Mouse (Mus musculus) ovary, postnatal 10 days (tissue): ENCODE results near the gene Specc1.

Source experiments
- DNase-seq: peaks from one replicate; pipeline ENCODE4 v3.0.0; 2022; ENCODE audit warnings: low spot score

Specc1 gene

DNA sequence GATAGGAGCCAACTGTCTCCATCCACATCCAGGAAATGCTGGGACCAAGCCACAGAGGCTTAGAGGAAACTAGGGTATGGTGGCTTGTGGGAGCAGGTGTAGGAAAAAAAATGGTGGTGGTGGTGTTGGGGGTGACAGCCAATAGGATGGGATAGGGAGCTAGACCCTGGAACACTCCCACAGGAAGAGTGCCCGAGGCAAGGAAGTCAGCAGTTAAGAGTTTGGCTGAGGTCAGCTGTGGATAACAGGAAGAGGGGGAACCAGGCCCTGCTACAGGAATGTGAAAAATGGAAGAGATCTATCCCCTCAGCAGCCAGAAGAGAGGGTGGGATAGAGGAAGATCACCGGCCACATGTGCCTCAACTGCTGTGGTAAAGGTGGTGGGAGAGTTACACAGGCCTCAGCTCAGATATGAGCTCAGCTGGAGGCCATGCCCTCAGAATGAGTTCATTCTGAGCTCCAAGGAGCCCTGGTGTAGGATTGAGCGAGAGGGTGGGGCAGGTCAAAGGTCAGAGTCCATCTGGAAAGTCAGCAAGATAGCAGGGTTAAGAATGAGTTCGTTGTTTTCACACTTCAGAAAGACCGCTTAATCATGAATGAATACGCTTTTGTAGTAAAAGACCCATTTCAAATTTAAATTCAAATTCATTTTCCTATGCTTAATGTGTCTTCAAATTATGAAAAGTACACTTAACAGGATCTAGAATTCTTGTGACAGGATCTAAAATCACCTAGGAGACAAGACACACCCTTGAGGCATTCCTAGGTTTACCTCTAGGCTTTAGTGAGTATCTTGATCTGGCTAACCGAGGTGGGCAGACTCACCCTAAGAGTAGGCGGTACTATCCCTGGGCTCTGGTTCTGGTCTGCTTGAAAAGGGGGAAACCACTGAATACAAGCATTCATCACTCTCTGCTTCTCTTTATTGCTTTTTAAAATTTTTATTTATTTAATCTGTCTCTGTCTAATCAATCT is 94.1 kb downstream of the Specc1 start:
- no peak for DNase-seq

DNA sequence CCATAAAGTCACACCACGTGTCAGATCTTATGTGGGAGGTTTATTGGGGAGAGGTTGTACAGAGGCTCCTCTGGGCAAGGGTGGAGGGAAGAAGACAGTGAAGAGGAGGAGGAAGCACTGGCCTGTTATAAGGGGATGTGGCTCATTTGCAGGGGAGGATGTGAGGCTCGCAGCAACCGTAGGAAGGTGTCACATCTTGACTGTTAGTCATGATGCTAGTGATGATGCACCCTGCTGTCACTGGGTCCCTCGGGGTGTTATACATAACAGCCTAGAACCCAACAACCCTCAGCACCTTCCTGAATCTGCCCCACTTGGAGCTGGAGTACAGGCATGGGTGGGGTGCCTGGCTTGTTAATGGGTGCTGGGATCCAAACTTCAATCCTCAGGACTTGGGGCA is 94.9 kb downstream of the Specc1 start:
- DNase-seq = no peak

DNA sequence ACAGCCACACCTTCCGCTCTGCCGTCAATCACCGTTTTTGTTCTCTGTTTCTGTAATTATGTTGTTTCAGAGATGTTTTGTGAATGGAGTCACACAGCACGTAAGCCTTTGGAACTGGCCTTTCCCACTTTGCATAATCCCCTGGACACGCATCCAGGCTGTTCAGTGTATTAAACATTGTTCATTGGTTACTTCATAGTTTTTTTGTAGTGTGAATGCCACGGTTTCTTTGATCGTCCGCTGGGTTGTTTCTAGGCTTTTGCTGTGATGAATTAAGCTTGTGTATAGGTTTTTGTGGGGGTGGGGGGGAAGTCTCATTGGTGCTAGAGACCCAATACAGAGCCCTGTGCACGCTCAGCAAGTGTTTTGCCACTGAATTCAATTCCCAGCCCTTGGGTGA is 97.4 kb downstream of the Specc1 start:
- DNase-seq = no peak

DNA sequence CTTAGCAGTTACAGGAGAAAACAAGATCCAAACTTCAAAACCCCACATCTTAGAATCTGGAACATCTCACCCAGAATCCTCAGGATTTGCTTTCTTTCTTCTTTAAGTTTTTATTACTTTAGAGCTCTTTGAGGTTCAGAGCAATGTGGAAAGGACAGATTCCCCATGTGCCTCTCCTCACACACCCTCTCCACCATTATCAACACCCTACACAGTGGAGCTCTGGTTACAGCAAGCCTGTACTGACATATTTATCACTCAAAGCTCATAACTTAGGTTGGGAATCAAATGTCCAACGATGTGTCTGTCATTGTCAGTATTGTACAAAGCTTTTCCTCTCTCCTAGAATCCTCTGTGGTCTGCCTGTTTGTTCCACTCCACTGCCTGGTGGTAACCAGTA is 108.0 kb downstream of the Specc1 start:
- no peak for DNase-seq

DNA sequence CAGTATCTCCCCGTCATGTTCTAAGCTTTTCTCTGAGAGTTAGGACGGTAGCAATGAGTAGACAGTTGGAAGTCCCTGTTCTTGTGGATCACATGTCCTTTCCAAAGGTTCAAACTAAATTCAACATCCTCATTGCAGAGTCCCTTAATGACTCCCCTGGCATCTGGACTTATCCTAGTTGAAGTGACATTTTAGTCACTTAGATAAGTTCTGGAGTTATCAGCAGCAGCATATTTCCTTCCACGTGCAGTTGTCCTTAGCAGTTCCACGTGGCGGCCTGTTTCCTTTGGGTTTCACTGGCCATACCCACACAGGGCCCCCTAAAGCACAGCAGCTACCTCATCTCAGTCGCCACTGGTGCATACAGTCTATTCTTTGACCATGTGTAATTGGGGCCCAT is 109.1 kb downstream of the Specc1 start:
- no peak for DNase-seq

DNA sequence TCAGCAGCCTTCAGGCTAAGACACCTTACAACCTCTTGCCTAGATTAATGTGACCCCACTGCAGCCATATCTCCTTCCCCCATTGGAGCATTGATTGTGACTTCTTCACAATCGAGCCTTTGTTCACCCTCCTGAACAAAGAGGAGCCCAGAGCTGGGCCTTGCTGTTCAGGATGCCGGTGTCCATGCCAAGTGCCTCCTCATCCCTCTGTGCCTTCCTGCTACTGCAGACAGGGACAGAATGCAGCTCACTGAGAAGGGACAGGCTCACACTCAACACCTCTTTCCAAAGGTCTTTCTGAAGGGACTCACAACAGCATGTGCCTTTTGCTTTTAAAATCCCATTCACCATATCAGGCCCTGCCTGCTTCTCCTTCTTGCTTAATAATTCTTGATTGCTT is 113.0 kb downstream of the Specc1 start:
- DNase-seq = no peak

DNA sequence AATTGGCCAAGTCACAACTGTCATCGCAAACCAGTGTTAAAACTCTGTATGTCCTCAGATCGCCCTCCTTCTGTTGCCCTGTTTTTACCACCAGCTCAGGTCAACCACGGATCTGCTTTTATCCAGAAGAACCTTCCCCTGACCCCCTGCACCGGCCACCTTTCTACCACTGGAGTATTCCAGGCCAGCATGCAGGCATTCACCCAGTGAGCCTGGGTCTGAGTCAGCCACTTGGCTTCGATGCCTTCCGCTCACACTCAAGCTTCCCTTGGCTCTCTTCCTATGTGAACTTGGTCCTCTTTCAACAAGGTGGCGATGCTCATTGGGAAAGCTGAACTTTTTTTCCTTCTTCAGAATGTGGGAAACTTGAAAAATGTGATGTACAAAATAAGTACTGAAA is 113.6 kb downstream of the Specc1 start:
- DNase-seq = no peak

DNA sequence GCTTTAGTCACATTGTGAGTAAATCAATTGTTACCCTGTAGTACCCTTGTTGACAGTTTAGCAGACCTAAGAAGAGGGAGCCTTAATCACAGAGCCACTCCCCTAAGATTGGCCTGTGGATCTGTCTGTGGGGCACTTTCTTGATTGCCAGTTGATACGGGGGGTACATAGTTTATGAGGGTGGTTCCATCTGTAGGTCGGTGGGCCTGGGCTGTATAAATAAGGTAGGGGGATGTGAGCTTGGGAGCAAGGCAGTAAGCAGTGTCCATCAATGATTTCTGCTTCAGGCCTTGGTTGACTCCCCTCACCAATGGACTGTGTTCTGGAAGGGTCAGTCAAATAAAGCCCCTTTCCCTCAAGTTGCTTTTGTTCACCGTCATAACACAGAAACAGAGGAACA is 115.8 kb downstream of the Specc1 start:
- no peak for DNase-seq

DNA sequence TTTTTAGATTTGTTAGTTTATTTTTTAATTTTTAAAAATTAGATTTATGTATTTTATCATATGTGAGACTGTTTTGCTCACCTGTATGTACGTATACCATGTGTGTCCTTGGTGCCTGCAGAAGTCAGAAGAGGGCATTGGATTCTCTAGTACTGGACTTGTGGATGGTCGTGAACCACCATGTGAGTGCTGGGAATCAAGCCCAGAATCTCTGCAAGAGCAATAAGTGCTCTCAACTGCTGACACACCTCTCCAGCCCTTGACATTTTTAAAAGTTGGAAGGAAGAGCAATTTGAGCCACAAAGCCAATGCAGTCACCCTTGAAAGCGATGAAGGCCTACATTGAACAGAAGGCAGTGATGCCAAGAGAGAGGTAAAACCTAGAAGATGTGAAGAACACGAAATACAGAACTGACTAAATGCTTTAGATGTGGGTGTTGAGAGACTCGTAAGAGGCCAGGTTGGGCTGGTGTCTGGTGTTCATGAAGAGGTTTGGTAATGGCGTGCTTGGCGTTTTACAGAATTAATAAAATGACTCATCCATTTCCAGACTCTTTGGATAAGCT is 117.1 kb downstream of the Specc1 start:
- no peak for DNase-seq

DNA sequence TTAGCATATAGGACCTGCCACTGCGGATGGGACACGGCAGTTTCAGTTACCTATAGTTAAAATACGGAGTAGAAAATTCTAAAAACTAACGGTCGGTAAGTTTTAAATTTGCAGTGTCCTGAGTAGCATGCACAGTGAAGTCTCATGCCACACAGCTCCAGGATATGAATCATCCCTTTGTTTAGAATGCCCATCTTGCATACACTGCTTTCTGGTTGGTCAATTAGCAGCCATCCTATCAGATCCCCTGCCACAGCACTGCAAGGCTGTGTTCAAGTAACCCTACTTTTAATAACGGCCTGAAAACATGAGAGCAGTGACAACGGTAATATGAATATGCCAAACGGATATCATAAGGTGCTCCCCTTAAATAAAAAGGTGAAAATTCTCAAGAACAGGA is 118.0 kb downstream of the Specc1 start:
- no peak for DNase-seq

DNA sequence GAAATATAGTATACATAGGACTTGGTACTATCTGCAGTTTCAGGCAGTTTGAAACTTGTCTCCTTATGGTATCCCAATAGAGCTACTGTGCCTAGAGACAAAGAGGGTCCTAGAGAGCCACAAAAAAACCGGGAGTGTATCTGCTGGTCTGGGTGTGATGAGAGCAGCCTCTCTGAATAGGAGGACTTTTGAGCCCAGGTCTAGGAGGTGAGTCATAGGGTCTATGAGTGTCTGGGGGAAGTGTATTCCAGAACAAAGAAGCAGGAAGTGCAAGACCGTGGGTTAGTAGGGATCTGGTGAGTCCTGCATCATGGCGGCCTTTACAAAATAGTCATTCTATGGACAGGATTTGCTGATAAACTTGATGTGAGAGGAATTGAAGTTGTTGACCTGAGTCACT is 118.5 kb downstream of the Specc1 start:
- no peak for DNase-seq

DNA sequence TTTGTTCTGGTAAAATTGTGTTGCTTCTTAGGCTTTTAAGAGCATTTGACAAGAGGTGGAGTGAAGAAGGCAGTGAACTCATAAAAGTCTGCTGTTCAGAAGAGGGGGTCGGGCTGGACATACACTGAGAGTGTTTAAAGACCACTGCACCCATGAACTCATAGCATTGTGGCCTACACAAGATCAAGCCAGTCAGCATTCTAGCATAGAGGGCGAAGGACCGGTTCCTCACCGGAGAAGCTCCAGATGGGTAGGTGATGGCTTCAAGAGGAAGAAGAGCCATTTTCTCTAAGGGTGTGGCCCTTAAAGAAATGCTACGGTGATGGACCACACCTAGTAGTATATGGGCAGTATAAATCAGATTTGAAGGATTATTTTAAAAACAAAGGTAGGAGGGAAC is 119.0 kb downstream of the Specc1 start:
- DNase-seq = no peak

DNA sequence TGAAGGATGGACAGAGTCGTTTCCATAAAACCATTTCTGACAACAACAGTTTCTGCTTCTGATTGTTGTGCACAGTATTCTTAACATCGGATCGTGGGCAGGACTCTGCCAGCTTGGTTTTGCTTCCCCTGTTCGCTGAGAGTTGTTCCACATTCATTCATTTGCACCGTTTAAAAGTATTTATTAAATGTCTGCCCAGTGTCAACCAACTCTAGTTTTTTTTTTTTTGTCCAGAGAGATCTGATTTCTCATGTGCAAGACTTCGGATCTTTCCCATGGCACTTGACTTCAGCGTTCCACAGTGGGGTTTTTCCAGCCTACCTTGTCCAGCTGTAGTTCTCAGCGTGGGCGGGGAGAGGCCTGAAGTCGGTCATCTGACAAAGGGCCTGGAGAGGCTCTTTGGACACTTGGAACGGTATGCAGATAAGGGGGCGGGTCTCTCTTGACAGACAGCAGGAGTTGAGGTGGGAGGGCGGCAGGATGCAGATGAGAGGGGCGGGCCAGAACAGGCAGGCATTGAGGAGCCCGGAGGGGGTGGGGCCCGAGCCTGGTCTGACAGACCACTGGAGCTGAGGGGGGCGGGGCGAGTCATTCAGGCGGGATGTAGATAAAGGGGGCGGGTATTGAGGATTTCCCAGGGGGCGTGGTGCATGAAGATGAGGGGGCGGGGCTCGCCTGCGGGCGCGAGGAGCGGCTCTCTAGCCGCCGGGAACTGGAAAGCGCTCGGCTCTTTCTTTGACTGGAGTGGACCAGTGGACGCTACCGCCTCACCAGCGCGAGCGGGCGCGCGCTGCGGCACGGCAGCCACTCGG is 120.0 kb downstream of the Specc1 start:
- peak; percentile 78 for DNase-seq

DNA sequence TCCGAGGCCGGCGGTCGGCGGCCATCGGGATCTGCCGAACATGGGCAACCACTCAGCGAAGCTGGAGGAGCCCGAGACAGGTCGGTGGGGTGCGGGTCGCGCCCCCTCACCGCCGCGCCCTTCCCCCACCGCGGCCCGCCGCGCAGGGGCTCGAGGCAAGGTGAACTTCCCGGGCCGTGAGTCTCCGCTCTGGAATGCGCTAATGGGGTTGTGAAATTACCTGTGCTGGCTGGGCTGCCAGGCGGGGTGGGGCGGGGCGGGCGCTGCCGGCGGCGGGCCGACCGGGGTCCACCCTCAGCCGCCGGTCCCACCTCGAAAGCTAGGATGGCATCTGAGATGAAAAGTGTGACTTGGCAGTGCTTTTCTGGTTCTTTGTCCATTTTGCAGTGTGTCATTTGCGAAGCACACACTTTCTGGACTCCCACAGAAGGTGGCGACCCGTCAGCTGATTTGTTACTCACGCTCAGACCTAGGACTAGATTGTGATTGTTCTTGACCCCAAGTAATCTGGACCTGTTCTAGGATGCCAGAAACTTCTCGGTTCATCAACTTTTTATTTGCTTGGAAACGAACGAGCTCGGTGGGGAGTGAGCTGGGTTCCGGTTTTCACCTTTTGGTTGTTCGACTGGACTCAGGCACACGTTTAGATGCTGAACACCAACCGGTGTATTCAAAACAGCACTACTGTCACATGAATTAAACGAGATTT is 120.7 kb downstream of the Specc1 start:
- DNase-seq = peak; percentile 2

DNA sequence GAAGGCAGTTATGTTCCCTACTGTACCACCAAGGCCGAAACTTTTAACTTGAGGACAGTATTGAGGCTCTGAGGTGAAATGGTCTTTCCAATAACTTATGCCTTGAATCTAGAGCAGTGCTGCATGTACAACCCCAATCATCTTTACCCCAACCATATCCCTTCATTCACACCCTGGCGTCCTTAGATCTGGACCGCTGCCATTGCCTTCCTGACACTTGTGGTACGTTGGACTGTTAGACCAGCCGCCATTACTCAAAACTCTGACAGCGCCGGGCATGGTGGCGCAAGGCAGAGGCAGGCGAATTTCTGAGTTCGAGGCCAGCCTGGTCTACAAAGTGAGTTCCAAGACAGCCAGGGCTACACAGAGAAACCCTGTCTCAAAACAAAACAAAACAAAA is 121.8 kb downstream of the Specc1 start:
- no peak for DNase-seq

DNA sequence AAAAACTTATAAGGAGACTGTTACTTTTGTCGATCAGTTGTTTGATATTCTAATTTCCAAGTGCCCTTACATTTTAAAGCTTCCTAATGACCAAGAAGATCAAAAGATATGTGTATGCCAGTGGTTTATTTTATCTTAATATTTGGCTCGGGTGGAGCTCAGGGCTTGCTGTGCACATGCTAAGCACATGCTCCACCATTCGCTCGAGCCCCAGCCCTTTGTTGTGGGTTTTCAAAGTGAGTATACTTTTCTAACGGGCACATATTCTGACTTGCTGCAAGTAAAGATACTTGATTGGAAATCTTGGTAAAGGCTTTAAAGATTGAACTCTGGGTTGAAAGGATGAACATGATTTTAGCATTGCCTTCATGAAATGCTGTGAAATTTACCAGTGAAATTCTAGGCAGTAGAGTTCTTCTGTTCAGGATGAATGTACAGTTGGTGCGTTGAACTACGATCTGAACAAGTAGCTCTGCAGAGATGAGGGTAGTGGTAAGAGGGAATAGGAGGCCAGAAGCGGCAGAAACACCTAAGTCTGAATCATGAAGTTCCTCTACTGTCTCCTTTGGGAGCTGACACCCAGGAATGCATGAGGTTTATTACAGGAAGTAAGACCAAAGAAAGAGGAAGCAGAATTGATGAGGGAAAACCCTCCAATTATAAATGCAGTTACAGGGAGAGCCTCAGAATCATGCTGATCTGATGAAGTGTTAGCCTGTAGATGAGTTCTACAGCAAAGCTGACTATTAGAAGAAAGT is 122.7 kb downstream of the Specc1 start:
- DNase-seq = no peak

DNA sequence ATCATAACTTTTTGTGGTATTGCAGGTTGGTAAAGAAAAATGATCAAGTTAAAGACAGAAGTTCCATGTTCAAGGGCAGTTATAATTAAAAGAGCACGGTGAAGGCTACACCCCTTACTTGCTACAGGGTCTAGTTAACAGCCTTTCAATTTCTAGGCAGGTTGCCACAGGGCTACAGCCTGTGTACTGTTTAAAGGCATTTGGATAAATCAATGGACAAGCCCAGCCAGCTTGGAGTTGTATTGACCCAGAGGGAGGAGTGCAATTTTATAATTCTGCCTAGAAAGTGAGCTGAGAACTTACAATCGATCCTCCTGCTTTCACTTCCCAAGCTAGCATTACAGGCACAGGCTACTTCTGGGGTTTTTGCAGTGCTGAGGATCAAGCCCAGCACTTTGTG is 123.9 kb downstream of the Specc1 start:
- DNase-seq = no peak

DNA sequence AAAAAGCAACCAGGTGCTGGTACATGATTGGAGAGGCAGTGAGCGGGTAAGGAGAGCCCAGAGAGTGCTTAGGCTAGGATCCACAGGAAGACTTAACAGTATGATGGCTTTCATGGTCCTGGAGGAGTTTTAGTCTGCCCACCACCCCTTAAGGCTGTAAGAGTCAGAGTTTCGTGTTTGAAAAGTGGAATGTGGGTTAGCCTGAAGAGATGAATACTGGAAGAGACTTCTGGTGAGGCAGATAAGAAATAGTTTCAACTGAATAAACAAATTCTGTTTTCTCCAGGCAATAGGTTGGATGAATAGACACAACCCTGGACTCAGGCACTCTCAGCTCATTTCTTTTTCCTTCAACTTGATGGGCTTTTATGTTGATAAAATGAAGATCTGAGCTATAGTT is 130.1 kb downstream of the Specc1 start:
- no peak for DNase-seq

DNA sequence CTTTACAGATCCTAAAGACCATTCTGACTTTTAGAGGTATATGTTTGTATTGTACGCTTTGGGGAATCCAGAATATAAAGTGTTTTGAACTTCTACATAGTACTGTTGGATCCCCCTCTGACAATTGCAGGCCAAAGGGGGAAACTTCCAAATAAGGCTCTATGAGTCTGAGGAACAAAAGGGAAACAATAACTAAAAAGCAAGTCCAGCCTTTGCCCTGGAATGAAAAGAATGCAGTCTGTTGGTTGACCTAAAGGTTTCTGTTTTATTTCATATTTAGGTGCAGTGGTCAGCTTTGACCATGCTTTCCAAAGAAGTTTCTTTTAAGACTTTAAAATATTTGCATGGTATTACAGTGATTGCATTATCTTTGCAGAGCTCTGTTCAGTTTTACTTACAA is 130.5 kb downstream of the Specc1 start:
- no peak for DNase-seq

DNA sequence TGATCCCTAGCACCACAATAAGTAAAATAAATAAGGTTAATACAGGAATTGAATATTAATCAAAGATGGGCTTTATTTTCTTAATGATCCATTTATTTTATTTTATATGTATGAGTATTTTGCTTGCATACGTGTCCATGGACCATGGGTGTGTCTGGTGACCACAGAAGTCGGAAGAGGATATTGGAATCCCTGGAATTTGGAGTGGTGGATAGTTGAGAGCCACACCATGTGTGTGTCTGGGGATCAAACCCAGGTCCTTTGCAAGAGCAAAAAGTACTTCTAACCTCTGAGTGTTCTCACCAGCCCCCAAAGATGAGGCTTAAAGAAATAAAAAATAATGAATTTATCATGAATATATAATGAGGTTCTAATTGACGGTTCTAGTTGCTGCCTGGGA is 132.1 kb downstream of the Specc1 start:
- no peak for DNase-seq

DNA sequence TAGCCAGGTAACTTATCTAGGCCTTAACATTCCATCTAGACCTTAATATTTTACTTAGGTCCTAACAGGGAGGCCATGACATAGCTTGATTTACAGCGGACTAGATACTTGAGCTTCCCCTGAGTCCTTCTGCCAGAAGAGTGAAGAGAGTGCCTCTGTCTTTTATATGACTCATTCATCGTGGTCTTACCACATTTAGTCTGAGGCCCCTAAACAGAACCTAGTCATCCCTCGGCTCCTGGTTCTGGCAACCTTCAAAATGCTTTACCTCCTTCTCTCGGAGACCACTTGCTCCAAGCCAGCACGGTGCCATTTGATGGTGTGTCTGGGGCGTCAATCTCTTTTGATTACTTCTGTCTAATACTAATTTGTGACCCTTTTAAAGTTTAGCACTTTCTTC is 133.8 kb downstream of the Specc1 start:
- DNase-seq = no peak
